Mouse (Mus musculus): ENCODE measurements at regions not wholly inside any gene's neighbourhood (a gene's known extent, or its start where the extent isn't known, plus 50 kb on each side); places are given as distances from the start of the nearest gene placed in this dataset.

DNA sequence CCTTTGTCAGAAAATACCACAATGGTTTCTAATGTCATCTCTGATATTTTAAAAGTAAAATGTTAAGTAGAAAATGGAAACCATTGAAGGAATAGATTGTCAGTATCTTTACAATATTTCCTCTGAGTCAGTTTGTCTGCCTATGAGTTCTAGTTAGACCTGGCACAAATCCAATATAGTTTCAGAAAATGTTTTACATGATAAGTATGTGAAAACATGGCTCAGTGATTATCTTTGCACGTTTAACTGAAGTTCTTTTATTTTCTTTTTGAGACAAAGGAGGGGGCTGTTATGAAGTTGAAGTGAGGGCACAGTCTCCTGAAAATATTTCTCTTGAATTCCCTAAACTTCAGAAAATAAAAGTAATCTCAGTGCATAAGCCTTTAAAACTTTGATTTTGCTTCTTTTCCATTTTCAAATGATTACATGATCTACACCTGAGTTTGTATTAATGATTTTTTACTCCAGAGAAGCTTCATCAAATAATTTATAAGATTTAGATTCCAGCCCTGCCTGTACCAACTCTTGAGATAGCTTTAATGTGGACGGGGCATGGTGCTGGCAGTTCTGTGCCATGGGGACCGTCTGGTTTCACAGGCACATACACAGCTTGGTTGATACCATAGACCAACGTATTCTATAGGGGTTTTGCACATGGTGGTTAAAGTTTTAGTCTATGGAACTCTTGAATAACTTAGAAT lies 336.5 kb downstream of the Pdha2 start:
- H3K4me3 ChIP-seq (ENCODE audit: low read depth, low read length) = no peak overlapping the region
- H3K36me3 ChIP-seq (ENCODE audit: insufficient read depth) = no peaks in the 10 kb centered on the region
- no peak for TF ChIP-seq CTCF (IDR thresholded peaks at IDR 0.05; ENCODE audit: low read depth)
- no peaks in the 10 kb centered on the region for H3K27me3 ChIP-seq (ENCODE audit: insufficient read depth, low read length)
- no peaks in the 10 kb centered on the region for H3K9me3 ChIP-seq (ENCODE audit: low read length)
- no peak overlapping the region for H3K9ac ChIP-seq
- H3K4me2 ChIP-seq (ENCODE audit: low read depth) = no peak overlapping the region
- ATAC-seq (no peak), DNase-seq (no peak)
- H3K4me1 ChIP-seq (ENCODE audit: insufficient read depth) = no peaks in the 10 kb centered on the region
- WGBS = 65% methylated on average over 4 of the region's 4 CpGs
- H3K27ac ChIP-seq (ENCODE audit: low read depth, low read length) = no peak overlapping the region

DNA sequence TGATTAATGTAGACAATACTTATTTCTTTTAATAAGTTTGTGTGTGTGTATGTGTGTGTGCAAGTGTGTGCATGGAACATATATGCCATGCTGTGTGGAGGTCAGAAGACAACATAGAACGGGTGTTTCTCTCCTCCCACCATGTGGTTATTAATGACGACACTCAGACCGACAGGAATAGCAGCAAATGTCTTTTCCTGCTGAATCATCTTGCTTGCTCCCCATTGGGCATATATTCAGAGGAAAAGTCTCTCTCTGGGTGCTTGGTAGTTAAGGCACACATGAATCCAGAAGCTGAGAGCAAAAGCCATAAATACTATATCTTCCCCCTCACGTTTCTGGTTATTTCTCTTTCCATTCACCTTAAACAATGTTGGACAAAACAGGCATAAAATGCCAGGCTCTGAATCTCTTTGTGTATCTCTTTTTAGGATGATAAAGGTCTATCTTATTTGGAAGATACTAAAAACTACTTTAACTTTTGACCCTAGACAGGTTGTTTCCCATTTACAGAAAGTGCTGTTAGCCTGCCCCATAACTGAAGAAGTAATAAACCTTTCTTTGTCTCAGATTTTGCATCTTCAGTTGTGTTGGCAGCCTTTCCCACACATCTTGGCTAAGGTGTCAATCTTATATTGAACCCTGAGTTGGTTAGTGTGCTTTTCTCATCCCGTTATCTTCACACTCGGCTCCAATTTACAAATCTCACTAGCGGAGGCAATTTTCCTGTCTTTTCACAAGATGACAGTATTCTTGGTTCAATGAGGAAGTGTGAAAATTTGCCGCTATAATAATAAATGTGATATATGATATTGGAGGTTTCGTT lies 337.9 kb downstream of the Pdha2 start:
- no peak for TF ChIP-seq CTCF (IDR thresholded peaks at IDR 0.05; ENCODE audit: low read depth)
- H3K36me3 ChIP-seq (ENCODE audit: insufficient read depth) = no peaks in the 10 kb centered on the region
- H3K4me2 ChIP-seq (ENCODE audit: low read depth) = no peak overlapping the region
- H3K9me3 ChIP-seq (ENCODE audit: low read length) = no peaks in the 10 kb centered on the region
- 69% methylated on average over 9 of the region's 9 CpGs for WGBS
- H3K9ac ChIP-seq = no peak overlapping the region
- no peaks in the 10 kb centered on the region for H3K4me1 ChIP-seq (ENCODE audit: insufficient read depth)
- no peak for ATAC-seq
- no peak overlapping the region for H3K4me3 ChIP-seq (ENCODE audit: low read depth, low read length)
- no peak overlapping the region for H3K27ac ChIP-seq (ENCODE audit: low read depth, low read length)
- no peaks in the 10 kb centered on the region for H3K27me3 ChIP-seq (ENCODE audit: insufficient read depth, low read length)
- DNase-seq = no peak

- H3K9me3 ChIP-seq (ENCODE audit: low read length) = no peaks in the 10 kb centered on the region
- no peaks in the 10 kb centered on the region for H3K4me1 ChIP-seq (ENCODE audit: insufficient read depth)
- H3K36me3 ChIP-seq (ENCODE audit: insufficient read depth) = no peaks in the 10 kb centered on the region
- no peak overlapping the region for H3K4me2 ChIP-seq (ENCODE audit: low read depth)
- ATAC-seq = peak; percentile 38; the same call in 1 of the 2 replicates
- 52% methylated on average over 1 of the region's 1 CpGs for WGBS
- H3K9ac ChIP-seq = no peak overlapping the region
- no peak overlapping the region for H3K4me3 ChIP-seq (ENCODE audit: low read depth, low read length)
- TF ChIP-seq CTCF (IDR thresholded peaks at IDR 0.05; ENCODE audit: low read depth) = no peak
- peak; percentile 55 for DNase-seq
- no peaks in the 10 kb centered on the region for H3K27me3 ChIP-seq (ENCODE audit: insufficient read depth, low read length)
- no peak overlapping the region for H3K27ac ChIP-seq (ENCODE audit: low read depth, low read length)
Measured at GRCm38 (mm10) chr3:140872511-140872910, 339.6 kb downstream of the Pdha2 start.

DNA sequence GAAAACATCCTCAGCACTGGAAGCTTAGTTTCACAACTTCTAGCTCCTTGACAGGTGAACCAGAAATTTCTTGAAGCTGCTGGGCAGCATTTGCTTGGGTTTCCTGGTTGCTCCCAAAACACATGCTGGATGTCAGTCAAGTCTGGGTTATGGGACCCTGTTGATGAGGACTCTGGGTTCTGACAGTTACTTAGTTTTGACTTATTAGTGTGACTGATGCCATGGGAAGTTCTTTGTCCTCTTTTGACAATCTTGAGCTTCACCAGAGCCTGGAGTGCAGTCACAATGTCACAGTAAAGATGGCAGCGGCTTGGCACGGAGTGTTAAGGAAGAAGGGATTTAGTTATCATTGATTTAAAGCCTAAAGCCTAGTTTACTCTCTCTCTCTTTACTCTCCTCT lies 340.9 kb downstream of the Pdha2 start:
- no peaks in the 10 kb centered on the region for H3K4me1 ChIP-seq (ENCODE audit: insufficient read depth)
- DNase-seq = no peak
- H3K4me3 ChIP-seq (ENCODE audit: low read depth, low read length) = no peak overlapping the region
- no peak overlapping the region for H3K4me2 ChIP-seq (ENCODE audit: low read depth)
- no peaks in the 10 kb centered on the region for H3K27me3 ChIP-seq (ENCODE audit: insufficient read depth, low read length)
- no peak for ATAC-seq
- no peak overlapping the region for H3K27ac ChIP-seq (ENCODE audit: low read depth, low read length)
- no peaks in the 10 kb centered on the region for H3K9me3 ChIP-seq (ENCODE audit: low read length)
- 100% methylated on average over 2 of the region's 2 CpGs for WGBS
- no peak overlapping the region for H3K9ac ChIP-seq
- H3K36me3 ChIP-seq (ENCODE audit: insufficient read depth) = no peaks in the 10 kb centered on the region
- TF ChIP-seq CTCF (IDR thresholded peaks at IDR 0.05; ENCODE audit: low read depth) = no peak

DNA sequence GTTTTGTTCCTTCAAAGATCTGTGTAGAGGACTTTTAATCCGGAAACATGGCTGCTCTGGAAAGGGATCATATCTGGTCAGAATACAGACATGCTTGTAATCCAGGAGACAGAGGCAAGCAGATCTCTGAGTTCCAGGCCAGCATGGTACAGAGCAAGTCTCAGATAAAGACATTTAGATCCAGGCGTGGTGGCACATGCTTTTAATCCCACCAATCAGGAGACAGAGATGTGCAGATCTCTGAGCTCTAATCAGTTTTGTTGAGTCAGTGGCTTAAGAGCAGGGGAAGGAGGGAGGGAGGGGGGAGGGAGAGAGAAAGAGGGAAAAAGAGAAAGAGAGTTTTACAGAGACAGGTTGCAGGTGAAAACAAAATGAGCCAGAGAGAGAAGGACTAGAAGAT lies 372.0 kb downstream of the Pdha2 start:
- ATAC-seq = no peak
- Histone ChIP-seq H3K9ac (no peak overlapping the region), H3K27me3 (ENCODE audit: insufficient read depth, low read length) (no peaks in the 10 kb centered on the region), H3K27ac (ENCODE audit: low read depth, low read length) (no peak overlapping the region), H3K4me1 (ENCODE audit: insufficient read depth) (no peaks in the 10 kb centered on the region), H3K4me2 (ENCODE audit: low read depth) (no peak overlapping the region), H3K36me3 (ENCODE audit: insufficient read depth) (no peaks in the 10 kb centered on the region), H3K9me3 (ENCODE audit: low read length) (no peaks in the 10 kb centered on the region), H3K4me3 (ENCODE audit: low read depth, low read length) (no peak overlapping the region)
- no peak for DNase-seq
- 71% methylated on average over 2 of the region's 2 CpGs for WGBS
- TF ChIP-seq CTCF (IDR thresholded peaks at IDR 0.05; ENCODE audit: low read depth) = no peak

GRCm38 (mm10) chr3:140837976-140838581 lies 374.1 kb downstream of the Pdha2 start:
- no peak for TF ChIP-seq CTCF (IDR thresholded peaks at IDR 0.05; ENCODE audit: low read depth)
- H3K36me3 ChIP-seq (ENCODE audit: insufficient read depth) = no peaks in the 10 kb centered on the region
- H3K9ac ChIP-seq = no peak overlapping the region

DNA sequence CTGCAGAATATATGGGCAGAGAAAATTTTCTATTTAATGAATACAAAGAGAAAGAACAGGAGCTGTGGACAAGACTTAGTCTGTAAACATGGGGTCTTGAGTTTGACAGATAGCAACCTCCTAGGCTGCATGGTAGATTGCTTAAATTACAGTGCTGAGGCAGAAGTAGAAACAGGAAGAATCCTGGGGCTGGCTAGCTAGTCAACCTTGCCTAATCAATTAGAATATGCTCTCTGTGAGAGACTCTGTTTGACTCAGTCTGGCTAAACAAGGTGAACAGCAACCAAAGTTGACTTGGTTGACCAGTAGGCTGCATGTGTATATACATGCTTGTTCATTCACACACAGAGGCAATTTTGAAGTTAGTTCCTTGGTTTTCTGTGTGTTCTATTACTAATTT lies 390.9 kb downstream of the Pdha2 start:
- no peak for TF ChIP-seq CTCF (IDR thresholded peaks at IDR 0.05; ENCODE audit: low read depth)
- Histone ChIP-seq H3K4me3 (ENCODE audit: low read depth, low read length) (no peak overlapping the region), H3K4me1 (ENCODE audit: insufficient read depth) (no peaks in the 10 kb centered on the region), H3K36me3 (ENCODE audit: insufficient read depth) (no peaks in the 10 kb centered on the region), H3K27ac (ENCODE audit: low read depth, low read length) (no peak overlapping the region), H3K4me2 (ENCODE audit: low read depth) (no peak overlapping the region), H3K9me3 (ENCODE audit: low read length) (no peaks in the 10 kb centered on the region), H3K9ac (no peak overlapping the region), H3K27me3 (ENCODE audit: insufficient read depth, low read length) (no peaks in the 10 kb centered on the region)
- ATAC-seq (no peak), DNase-seq (no peak)

More at GRCm38 (mm10) chr3:140837976-140838581, 374.1 kb downstream of the Pdha2 start:
- Histone ChIP-seq H3K4me1 (ENCODE audit: insufficient read depth) (no peaks in the 10 kb centered on the region), H3K27me3 (ENCODE audit: insufficient read depth, low read length) (no peaks in the 10 kb centered on the region), H3K4me2 (ENCODE audit: low read depth) (no peak overlapping the region), H3K27ac (ENCODE audit: low read depth, low read length) (no peak overlapping the region), H3K9me3 (ENCODE audit: low read length) (no peaks in the 10 kb centered on the region), H3K4me3 (ENCODE audit: low read depth, low read length) (no peak overlapping the region)
- ATAC-seq (no peak), DNase-seq (no peak)
- WGBS = 79% methylated on average over 2 of the region's 2 CpGs
